Mouse (Mus musculus) liver, embryonic 12.5 days (tissue): Measurements from ENCODE around the gene Zscan4-ps1. TPM values are rescaled to one million over a fixed set of nuclear protein-coding genes. Genes with fewer than 3 reads are reported as not detected.
"Not testable (repeated sequence)": the region's sequence is repeated elsewhere in the genome, so short reads cannot be mapped to it uniquely, and the experiment has no call there.

Experiments used
- ATAC-seq: fragments of 200-750 bp; cut with Nextera tagmentation; 2 replicates; pipeline ENCODE4 v1.8.0; 2017; ENCODE audit warnings: moderate number of reproducible peaks, mild to moderate bottlenecking, moderate library complexity
- H3K27ac ChIP-seq: fragments of 300-500 bp; sonication (generic); 2 replicates; pipeline ENCODE4 v1.5.1; 2016; ENCODE audit warnings: mild to moderate bottlenecking
- H3K27me3 ChIP-seq: fragments of 300-500 bp; sonication (generic); replicated peaks from 2 replicates; pipeline ENCODE4 v1.6.1; 2016; ENCODE audit warnings: mild to moderate bottlenecking, moderate library complexity
- H3K36me3 ChIP-seq: fragments of 300-500 bp; sonication (generic); 2 replicates; pipeline ENCODE4 v1.6.1; 2016; ENCODE audit warnings: mild to moderate bottlenecking, moderate library complexity
- H3K4me1 ChIP-seq: fragments of 300-500 bp; sonication (generic); 2 replicates; pipeline ENCODE4 v1.6.1; 2016
- H3K4me2 ChIP-seq: fragments of 300-500 bp; sonication (generic); 2 replicates; pipeline ENCODE4 v1.6.1; 2016; ENCODE audit warnings: mild to moderate bottlenecking, moderate library complexity
- H3K4me3 ChIP-seq: fragments of 300-500 bp; sonication (generic); 2 replicates; pipeline ENCODE4 v1.5.1; 2016; ENCODE audit warnings: mild to moderate bottlenecking, moderate library complexity
- H3K9ac ChIP-seq: fragments of 300-500 bp; sonication (generic); 2 replicates; pipeline ENCODE4 v1.6.1; 2016; ENCODE audit warnings: mild to moderate bottlenecking, moderate library complexity
- H3K9me3 ChIP-seq: fragments of 300-500 bp; sonication (generic); replicated peaks from 2 replicates; pipeline ENCODE4 v1.6.1; 2016; ENCODE audit warnings: mild to moderate bottlenecking, moderate library complexity
- WGBS: fragments of 180-500 bp; shearing (Covaris S2); methylation state at CpG from one replicate; pipeline ENCODE4 v1.1.7; 2016; ENCODE audit not compliant: insufficient replicate concordance; 5-methylcytosine and 5-hydroxymethylcytosine counted together
- polyA plus RNA-seq: library from polyadenylated mRNA; unstranded; fragments of >200 nt; fragmentation: Nextera tagmentation; extraction: Ambion mirVana; gene quantifications from 2 replicates; pipeline ENCODE4 v1.2.1, GENCODE M21; 2016

Gene Zscan4-ps1
- not detected in 2 replicates for polyA plus RNA-seq

DNA sequence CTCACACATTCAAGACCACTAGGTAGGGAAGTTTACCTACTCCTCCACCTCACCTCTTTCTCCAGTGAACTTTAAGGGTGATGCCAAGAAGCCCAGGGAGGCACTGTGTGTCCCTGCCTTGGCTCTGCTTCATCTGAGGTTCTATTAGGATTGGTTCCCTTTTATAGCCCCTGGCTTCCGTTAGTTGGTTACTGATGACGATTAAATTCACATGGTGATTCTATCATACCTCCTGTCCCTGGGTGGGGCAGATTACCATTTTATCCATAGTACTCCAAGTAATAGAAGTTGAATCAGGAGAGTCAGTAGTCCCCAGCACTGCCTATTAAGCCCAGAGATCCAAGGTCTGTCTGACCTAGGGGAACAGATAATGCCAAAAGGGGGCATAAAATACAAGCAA, at the start of gene Zscan4-ps1:
Gene Zscan4-ps1 (minus strand): TSS at position 101 of the 400 bp plus-strand sequence.
- WGBS: 81% methylated on average over 2 of the region's 2 CpGs
- H3K4me2 ChIP-seq, H3K9me3 ChIP-seq, H3K4me3 ChIP-seq, H3K9ac ChIP-seq, H3K27ac ChIP-seq, ATAC-seq, H3K27me3 ChIP-seq, H3K4me1 ChIP-seq, H3K36me3 ChIP-seq: not testable (repeated sequence)

Other genes with a start within 250 kb of the Zscan4-ps1 start
- not detected in 2 replicates for gene Zscan4b, start 164.6 kb downstream of the Zscan4-ps1 start, polyA plus RNA-seq
- gene Zscan4c, start 63.9 kb downstream of the Zscan4-ps1 start, polyA plus RNA-seq: not detected in 2 replicates
- gene Zscan4d, start 96.5 kb upstream of the Zscan4-ps1 start, polyA plus RNA-seq: not detected in 2 replicates
- gene Zscan4e, start 241.0 kb upstream of the Zscan4-ps1 start, polyA plus RNA-seq: not detected in 2 replicates